Mouse (Mus musculus) small intestine, adult 2 months (tissue): ENCODE data around the gene 2010111I01Rik. TPM values are rescaled to one million over a fixed set of nuclear protein-coding genes. Genes with fewer than 3 reads are reported as not detected.

ENCODE experiments used
- H3K27ac ChIP-seq: fragments of 200-500 bp; 2 replicates; pipeline ENCODE4 v1.5.1; 2012; ENCODE audit warnings: low read depth, low read length, control low read depth, inconsistent platforms; ENCODE audit not compliant: insufficient read depth
- H3K27me3 ChIP-seq: fragments of 200-500 bp; 2 replicates; pipeline ENCODE4 v1.6.1; 2012; ENCODE audit warnings: mild to moderate bottlenecking, moderate library complexity, low read length, inconsistent platforms; ENCODE audit not compliant: control insufficient read depth, insufficient read depth
- H3K36me3 ChIP-seq: fragments of 200-500 bp; 2 replicates; pipeline ENCODE4 v1.6.1; 2012; ENCODE audit warnings: mild to moderate bottlenecking, low read length, control low read depth, inconsistent platforms; ENCODE audit not compliant: control insufficient read depth, insufficient read depth
- H3K4me1 ChIP-seq: fragments of 200-500 bp; 2 replicates; pipeline ENCODE4 v1.6.1; 2012; ENCODE audit warnings: low read length, inconsistent platforms, mixed read lengths; ENCODE audit not compliant: control insufficient read depth, insufficient read depth, insufficient read length
- H3K4me3 ChIP-seq: fragments of 200-500 bp; 2 replicates; pipeline ENCODE4 v1.5.1; 2012; ENCODE audit warnings: low read depth, mild to moderate bottlenecking, control low read depth, inconsistent platforms, low read length, moderate library complexity
- CTCF ChIP-seq: fragments of 200-500 bp; IDR thresholded peaks from 2 replicates; pipeline ENCODE4 v1.5.1; 2012; ENCODE audit warnings: low read depth, mild to moderate bottlenecking, control low read depth, inconsistent platforms, low read length, moderate library complexity, mixed read lengths; ENCODE audit not compliant: insufficient replicate concordance, insufficient read length; ENCODE audit errors: extremely low read depth
- POLR2A ChIP-seq: fragments of 200-500 bp; IDR thresholded peaks from 2 replicates; pipeline ENCODE4 v1.6.1; 2012; ENCODE audit warnings: low read depth, mild to moderate bottlenecking, control low read depth, inconsistent platforms, low read length, moderate library complexity
- WGBS: fragments of 180-500 bp; shearing (Covaris S2); methylation state at CpG from one replicate; pipeline ENCODE4 v1.1.7; 2018; 5-methylcytosine and 5-hydroxymethylcytosine counted together
- polyA plus RNA-seq: library from polyadenylated mRNA; depleted of rRNA; stranded (reverse); fragments of >200 nt; gene quantifications from 2 replicates; pipeline ENCODE4 v1.2.3, GENCODE M21; 2012

2010111I01Rik gene
- polyA plus RNA-seq, 1 experiment: 48.4 TPM

DNA sequence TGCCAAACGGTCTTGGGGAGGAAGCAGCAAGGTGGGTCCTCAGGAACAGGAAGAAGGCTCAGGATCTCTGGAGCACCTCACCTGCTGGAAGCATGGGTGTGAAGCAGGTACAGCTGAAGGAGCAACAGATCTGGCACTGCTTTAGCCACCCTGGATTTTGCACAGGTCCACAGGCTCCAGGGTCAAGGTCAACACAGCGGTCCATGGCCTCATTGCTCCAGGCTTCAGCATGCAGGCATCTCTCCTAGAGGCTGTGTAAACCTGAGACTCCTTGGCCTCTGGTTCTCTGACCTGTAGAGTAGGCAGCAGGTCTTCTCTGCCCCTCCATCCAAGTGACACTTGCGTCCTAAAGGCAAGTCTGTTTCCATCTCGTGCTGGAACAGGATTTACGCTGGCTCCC lies 334.2 kb downstream of the 2010111I01Rik start:
- H3K4me3 ChIP-seq: no peak overlapping the region
- peaks cover 14% of the 10 kb centered on the region for H3K4me1 ChIP-seq
- no peak overlapping the region for H3K27ac ChIP-seq
- peaks cover 68% of the 10 kb centered on the region for H3K36me3 ChIP-seq
- no peaks in the 10 kb centered on the region for H3K27me3 ChIP-seq
- WGBS: 81% methylated on average over 5 of the region's 5 CpGs
- no peak for TF ChIP-seq POLR2A
- TF ChIP-seq CTCF: no peak

DNA sequence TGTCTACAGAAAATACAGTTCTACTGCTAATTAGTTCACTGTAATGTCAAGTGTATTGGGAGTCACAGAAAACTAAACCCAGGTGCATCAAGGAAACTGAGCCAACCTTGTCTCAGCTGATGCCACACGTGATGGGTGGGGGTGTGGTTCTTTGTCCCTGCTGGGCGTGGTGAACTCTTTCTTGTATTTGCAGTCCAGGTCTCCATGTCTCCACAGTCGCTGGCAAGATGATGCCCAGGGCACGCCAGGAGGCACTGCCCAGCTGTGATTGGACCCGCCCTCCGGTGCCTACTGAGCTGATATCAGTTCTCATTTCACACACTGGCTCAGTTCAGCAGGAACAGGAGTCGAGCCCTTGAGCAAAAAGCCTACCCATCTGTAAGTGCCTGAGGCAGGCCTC lies 336.2 kb downstream of the 2010111I01Rik start:
- Histone ChIP-seq H3K4me1 (peaks cover 26% of the 10 kb centered on the region), H3K27me3 (no peaks in the 10 kb centered on the region), H3K27ac (no peak overlapping the region), H3K36me3 (peaks cover 65% of the 10 kb centered on the region), H3K4me3 (no peak overlapping the region)
- WGBS: 28% methylated on average over 7 of the region's 7 CpGs
- TF ChIP-seq CTCF (no peak), POLR2A (no peak)

DNA sequence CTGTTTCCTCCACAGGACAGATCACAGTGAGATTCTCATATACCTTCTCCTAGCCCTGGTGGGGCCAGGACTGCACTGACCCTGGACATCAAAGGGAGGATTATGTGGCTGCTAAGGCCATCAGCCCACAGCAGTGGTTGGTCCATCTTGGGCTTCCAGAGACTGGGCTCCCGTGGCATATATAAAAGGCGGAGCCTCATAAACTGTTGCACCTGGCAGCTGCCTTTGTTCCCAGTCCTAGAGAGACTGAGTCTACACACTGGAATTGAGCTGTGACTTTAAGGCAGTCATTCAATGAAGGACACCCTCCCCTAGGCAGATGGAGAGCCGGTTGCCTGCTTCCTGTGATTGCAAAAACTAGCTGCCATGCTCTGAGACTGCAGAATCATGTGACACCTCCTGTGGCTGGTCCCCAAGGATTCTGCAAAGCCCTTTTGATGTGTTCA lies 337.1 kb downstream of the 2010111I01Rik start:
- H3K4me1 ChIP-seq: peaks cover 26% of the 10 kb centered on the region
- H3K4me3 ChIP-seq: no peak overlapping the region
- no peaks in the 10 kb centered on the region for H3K27me3 ChIP-seq
- H3K27ac ChIP-seq: no peak overlapping the region
- no peak for TF ChIP-seq CTCF
- TF ChIP-seq POLR2A: no peak
- 18% methylated on average over 3 of the region's 3 CpGs for WGBS
- H3K36me3 ChIP-seq: peaks cover 59% of the 10 kb centered on the region

DNA sequence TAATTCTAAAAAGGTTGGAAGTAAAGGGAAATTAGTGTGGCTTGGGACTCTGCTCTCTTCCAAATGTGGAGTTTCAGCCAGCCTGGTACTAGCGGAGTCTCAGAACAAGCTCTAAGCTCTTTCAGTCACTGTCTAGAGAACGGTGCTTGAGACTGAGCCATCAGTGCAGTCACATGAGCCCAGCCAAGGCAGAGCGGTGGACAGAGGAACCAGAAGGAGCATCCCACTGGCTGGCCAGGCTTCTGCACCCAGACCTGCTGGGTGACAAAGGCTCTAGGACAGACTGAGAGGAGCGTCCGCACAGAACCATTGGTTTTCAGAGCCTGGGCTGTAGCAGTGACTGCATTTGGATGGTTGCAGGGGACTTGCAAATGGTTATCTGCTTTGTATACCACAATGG lies 337.7 kb downstream of the 2010111I01Rik start:
- WGBS: 93% methylated on average over 5 of the region's 5 CpGs
- no peak for TF ChIP-seq POLR2A
- no peak for TF ChIP-seq CTCF
- no peak overlapping the region for H3K27ac ChIP-seq
- no peak overlapping the region for H3K4me3 ChIP-seq
- H3K27me3 ChIP-seq: no peaks in the 10 kb centered on the region
- peaks cover 26% of the 10 kb centered on the region for H3K4me1 ChIP-seq
- peaks cover 54% of the 10 kb centered on the region for H3K36me3 ChIP-seq

DNA sequence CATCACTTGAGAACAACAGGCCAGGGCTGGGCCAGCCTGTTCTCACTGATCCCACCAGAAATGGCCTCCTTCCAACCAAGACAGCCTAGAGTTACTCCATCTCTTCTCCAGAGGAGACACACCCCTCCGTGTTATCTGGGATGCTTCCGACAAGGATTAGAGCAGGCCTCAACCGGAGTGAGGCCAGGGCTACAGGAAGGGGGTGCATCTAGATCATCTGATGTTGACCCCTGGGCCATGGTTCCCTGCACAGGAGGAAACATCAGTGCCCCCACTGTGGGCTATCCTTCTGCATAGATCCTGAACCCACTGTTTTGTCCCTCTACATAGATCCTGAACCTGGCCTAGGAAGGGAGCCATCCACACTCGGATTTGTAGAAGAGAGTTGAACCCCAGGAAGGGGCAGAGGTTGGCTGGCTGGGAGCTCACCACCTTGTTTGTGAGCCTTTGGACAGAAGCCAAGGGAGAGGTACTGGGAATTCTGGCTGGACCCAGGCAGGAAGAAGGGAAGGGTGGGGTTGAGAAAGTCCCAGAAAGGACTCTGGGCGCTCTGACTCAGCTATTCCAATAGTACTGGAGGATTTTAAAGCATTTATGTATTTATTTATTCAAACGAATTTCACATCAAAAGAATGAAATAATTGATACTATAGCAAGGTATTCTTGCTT lies 339.6 kb downstream of the 2010111I01Rik start:
- peaks cover 26% of the 10 kb centered on the region for H3K4me1 ChIP-seq
- peaks cover 40% of the 10 kb centered on the region for H3K36me3 ChIP-seq
- no peak overlapping the region for H3K4me3 ChIP-seq
- 20% methylated on average over 6 of the region's 6 CpGs for WGBS
- H3K27ac ChIP-seq: peak overlapping the region; percentile 17; the same call in 1 of the 2 replicates
- TF ChIP-seq POLR2A: no peak
- TF ChIP-seq CTCF: no peak
- H3K27me3 ChIP-seq: no peaks in the 10 kb centered on the region

DNA sequence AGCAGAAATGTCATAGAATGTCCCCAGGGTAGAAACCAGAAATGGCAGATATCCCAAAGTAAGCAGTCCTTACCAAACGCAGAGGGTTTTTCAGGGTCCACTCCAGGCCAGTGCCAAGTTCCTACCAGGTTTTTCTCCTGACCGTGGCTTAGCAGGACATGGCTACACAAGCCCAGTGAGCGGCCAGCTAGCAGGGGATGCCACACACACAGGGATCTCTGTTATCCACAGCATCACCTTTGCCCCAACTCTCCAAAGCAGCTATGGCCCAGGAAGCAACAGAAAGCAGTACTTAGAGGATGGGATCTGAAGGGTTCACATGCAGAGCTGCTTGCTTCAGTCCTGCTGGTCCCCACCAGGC lies 340.1 kb downstream of the 2010111I01Rik start:
- Histone ChIP-seq H3K36me3 (peaks cover 38% of the 10 kb centered on the region), H3K27me3 (no peaks in the 10 kb centered on the region), H3K27ac (peak overlapping the region; percentile 14; the same call in 1 of the 2 replicates)

DNA sequence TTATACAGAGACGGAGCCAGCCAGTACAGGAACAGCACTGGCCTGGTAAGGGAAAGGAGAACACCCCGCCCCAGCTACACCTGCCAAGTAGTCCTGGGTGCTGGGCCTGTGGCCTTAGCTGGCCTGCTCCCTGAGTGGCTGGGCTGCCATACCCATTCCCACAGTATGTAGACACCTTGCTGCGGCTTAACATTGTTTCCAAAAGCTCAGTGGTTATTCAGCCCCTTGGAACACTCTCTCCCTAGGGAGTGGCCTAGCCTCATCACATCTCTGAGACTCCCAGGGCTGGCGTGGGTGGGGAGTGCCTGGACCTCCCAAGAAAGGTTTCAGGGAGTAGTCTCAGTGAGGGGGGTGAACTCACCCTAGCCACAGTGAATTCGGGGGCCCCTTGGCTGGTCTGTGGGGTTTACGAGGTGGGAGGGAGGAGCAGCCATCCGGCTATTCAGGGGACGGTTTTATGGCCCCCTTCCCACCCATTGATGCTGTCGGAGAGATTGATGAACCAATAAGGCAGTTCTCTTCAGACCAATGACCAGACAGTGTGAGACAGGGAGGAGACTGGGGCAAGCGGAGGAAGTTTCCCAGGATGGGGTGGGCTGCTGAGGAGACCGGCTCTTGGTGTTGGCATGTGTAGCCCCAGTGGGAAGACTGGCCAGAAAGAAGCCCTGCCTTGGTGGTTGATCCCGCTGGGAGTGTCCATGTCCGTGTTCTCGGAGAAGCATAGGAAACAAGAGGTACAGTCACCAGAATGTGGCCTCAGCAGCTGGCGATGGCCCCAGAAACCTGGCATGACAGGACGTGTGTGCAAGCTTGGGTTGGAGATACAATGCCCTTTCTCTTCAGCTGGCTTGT lies 340.7 kb downstream of the 2010111I01Rik start:
- Histone ChIP-seq H3K36me3 (peaks cover 32% of the 10 kb centered on the region), H3K4me1 (peaks cover 24% of the 10 kb centered on the region), H3K27ac (0 out of 2 replicates have a peak overlapping the region, but pooled peaks have one; percentile 14), H3K27me3 (no peaks in the 10 kb centered on the region), H3K4me3 (no peak overlapping the region)
- 63% methylated on average over 16 of the region's 16 CpGs for WGBS
- TF ChIP-seq CTCF (no peak), POLR2A (no peak)

More for the DNA sequence above, 340.1 kb downstream of the 2010111I01Rik start:
- Histone ChIP-seq H3K4me1 (peaks cover 26% of the 10 kb centered on the region), H3K4me3 (no peak overlapping the region)
- 64% methylated on average over 3 of the region's 3 CpGs for WGBS
- TF ChIP-seq POLR2A (no peak), CTCF (no peak)
